Mouse (Mus musculus) brain, embryonic 14.5 days (tissue): ENCODE results near the gene Olfr1393. TPM values are rescaled to one million over a fixed set of nuclear protein-coding genes. Genes with fewer than 3 reads are reported as not detected.
A peak's percentile ranks its signal among the peaks of the same experiment; 100 is the strongest.

ENCODE experiments used
- DNase-seq: peaks from one replicate; pipeline ENCODE4 v3.0.0-alpha.2; 2011; ENCODE audit warnings: low read depth
- CTCF ChIP-seq: fragments of 200-500 bp; IDR thresholded peaks from 2 replicates; pipeline ENCODE4 v1.5.1; 2012; ENCODE audit warnings: inconsistent platforms, mild to moderate bottlenecking, moderate library complexity, borderline replicate concordance; ENCODE audit not compliant: insufficient read depth, insufficient read length; ENCODE audit errors: extremely low read depth
- POLR2A ChIP-seq: fragments of 200-500 bp; IDR thresholded peaks from 2 replicates; pipeline ENCODE4 v1.6.1; 2012; ENCODE audit warnings: mild to moderate bottlenecking, inconsistent platforms, borderline replicate concordance; ENCODE audit not compliant: poor library complexity, insufficient read depth, insufficient read length, severe bottlenecking; ENCODE audit errors: extremely low read depth
- polyA plus RNA-seq: library from polyadenylated mRNA; depleted of rRNA; stranded (reverse); fragments of >200 nt; gene quantifications from 2 replicates; pipeline ENCODE4 v1.2.3, GENCODE M21; 2012

The Olfr1393 gene
- polyA plus RNA-seq, 1 experiment: 0.19 TPM

DNA sequence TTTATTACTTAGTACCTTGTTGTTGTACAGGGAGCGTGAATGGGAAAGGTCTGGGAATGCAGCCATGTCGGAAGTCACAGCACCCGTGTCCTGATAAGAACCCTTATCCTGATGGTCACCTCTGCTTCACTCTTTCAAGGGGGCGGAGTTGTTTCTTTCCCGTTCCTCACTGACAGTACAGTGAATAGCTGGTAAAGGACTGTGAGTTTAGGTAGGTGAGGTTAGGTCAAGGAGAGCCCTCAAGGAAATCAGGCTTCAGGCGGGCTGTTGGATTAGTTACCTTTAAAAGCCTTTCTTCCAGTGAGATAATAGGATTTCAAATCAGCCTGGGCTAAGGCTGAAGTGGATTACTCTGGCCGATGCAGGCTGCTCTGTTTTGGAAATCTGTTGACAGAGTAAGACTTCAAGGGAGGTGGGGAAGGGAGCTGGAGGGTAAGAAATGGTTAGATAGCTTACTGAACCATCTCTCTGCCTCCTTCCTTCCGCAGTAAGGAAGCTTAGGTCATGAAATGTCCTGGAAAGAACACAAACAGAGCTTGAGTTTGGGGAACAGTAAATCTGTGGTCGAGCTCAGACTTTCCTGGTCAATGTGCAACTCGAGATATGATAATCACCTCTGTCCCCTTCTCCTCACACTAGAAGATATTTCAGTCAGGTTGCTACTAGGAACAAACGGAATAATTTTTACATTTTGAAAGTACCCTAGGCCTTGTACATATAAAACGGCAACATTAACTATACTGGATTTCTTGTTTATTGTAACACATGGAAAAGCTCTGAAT is 32.3 kb upstream of the Olfr1393 start:
- TF ChIP-seq CTCF (no peak), POLR2A (no peak)
- no peak for DNase-seq

DNA sequence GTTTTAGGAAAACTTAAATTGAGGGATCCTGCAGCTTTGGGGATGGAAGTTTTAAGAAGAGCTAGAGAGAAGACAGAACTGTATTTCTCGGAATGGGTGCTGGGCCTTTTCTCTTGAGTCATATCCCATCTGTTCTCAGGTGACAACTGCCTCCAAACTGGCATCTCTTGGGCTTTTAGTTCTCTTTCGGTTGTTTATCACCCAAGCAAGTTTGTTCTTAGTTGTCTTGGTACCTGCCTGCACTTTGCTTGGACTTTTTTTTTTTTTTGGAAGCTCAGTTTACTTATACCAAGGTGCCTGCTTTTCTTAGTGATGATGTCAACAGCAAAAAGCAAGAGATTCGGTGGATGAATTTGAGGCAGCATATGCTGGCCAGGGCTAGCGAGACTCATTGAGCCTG is 31.6 kb upstream of the Olfr1393 start:
- TF ChIP-seq CTCF (no peak), POLR2A (no peak)
- DNase-seq: no peak

DNA sequence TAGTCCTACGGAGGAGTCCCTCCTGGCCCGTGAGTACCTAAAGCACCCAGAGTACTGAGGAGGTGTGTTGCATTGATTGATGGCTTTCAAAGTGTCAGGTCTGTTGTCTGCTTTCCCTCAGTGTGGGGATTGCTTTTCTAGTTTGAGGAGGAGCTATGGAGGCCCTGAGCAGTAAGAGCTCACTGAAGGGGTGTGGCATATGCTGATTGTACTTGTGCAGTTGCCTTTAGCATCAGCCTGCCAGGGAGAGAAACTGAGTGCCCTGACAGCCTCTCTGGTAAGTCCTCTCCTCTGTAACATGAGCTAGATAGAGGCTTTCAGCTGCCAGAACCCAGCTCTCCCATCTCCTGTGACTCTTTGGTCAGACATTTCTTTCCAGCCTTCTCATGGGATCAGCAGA is 30.8 kb upstream of the Olfr1393 start:
- no peak for DNase-seq
- TF ChIP-seq CTCF: no peak
- TF ChIP-seq POLR2A: no peak

DNA sequence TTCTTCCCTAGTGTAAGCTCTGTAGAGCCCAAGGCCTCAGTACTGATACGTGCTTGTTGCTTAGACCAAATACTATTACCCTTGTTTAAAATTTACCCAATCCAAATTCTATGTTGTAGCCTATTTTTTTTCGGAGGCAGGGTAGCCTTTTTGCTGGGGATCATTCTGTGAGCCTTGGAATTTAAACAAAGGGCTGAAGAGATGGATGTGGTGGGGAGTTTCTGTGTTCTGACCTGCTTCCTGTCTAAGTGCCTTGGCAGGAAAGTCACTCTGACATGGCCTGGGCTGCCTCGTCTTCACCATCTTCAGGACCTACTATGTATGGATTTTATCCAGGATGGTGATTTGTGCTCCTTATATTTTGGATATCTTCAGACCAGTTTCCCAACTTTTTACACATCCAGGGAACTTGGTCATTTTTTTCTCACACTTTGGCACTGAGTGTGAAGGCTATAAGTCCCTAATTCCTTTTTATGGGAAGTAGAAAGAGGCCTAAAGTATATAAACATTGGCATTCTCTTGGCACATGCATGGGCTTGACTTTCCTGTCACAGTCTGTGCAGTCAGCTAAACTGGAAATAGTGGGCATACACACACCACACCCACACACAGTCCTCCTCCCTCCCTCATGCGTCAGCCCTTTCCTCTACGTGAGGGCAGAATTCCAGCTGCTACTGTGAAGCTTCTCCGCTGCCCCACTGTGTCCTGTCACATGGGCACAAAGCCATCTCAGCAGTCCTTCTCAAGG is 29.7 kb upstream of the Olfr1393 start:
- TF ChIP-seq CTCF (no peak), POLR2A (no peak)
- DNase-seq: no peak

DNA sequence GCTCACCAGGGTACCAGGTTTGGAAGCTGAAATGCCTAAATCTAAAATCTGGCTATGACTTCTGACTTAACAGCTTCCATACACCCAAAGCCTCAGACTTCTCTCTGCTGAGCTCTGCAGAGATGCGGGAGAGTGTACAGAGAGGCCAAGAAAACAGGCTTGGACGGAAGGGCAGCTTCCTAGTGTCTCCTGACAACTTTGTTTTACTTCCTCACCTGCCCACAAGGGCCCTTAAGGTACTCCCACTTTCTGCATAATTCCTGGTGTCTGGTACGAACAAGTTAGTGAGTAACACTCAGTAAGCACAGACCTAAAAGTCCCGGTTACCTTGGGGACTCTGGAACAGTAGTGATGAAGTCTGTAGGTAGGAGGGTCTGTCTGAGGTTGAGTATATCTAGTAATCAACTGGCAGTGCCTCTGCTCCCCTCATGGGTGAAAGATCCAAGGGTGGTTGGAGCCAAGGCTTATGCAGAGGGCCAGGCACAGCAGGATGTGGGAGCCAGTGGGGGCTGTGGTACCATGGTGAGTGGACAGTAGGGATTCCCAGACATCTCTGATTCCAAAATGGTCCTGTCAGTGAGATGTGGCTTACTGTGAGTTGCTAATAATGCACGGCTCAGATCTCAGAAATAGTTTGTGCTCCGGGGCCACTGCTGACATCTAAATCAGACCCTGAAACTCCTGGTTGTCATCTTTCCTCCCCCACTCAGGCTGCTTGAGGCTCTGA is 29.0 kb upstream of the Olfr1393 start:
- TF ChIP-seq POLR2A (no peak), CTCF (no peak)
- no peak for DNase-seq

DNA sequence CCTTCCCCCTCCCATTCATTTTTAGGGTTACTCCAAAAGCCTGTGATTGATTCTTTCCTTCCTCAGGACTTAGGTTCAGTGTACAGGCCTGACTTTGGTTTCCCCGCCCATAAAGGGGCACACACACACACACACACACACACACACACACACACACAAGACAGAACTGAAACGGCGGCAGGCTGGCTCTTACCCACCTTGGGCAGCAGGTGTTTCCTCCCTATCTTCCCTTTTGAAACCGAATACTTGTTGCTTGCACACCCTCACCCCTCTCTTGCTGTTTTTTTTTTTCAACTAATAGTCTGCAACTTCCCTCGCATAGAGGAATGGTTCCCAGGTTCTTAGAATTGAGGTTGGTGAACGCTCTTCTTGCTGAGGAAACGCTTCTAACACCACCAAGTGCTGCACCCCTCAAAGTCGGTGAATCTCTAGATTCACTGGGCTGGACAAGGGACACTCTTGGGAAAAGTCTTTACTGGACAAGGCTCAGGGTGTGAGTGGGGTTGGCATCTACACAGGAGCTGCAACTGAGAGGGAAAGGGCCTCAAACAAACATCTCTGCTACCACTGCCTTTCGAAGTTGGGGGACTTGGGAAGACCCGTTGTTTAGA is 28.2 kb upstream of the Olfr1393 start:
- no peak for TF ChIP-seq POLR2A
- no peak for TF ChIP-seq CTCF
- peak; percentile 17 for DNase-seq

DNA sequence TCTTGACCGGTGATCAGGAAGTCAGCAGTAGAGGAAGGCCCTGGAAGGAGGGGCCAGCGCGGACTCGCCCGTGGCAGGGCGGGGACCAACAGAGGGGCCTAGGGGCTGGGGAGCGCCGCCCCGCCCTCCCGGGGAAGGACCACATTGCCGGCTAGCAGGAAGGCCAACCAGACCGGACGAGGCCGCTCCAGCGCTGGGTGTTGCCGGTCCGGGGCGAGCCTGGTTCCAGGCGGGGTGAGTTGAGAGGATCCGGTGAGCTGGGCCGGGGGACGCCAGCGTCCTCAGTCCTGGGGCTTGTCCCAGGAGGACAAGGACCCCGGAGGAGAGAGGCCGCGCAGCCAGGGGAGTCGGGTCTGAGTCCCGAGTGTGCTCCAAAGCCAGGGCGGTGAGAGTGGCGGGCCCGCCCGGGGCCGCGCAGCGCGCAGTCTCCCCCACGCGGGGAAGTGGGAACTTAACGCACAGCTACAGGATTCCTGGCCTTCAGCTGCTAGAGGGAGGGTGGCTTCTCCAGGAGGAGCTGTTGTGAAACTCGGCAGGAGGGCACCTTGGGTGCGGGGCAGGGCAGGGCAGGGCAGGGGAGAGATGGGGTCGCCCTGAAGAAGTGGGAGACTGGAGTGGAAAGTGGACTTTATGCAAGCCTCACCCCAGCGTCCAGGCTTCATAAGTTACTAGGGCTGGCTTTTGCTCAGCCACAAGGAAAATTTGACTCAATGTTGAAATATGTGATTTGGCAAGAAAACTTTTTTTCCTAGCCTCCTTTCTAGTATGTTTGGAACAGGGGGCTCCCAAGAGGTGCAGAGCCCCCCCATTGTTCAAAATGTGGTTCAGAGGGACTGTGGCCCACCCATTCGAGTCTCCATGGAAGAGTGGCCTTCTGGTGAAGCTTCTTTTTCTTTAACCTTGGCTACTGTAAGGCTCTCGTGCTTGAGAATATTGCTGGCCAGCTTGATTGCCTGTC is 27.4 kb upstream of the Olfr1393 start:
- TF ChIP-seq POLR2A: 0 out of 2 replicates have a peak, but pooled peaks have one; percentile 11
- TF ChIP-seq CTCF: no peak
- DNase-seq: peak; percentile 79

DNA sequence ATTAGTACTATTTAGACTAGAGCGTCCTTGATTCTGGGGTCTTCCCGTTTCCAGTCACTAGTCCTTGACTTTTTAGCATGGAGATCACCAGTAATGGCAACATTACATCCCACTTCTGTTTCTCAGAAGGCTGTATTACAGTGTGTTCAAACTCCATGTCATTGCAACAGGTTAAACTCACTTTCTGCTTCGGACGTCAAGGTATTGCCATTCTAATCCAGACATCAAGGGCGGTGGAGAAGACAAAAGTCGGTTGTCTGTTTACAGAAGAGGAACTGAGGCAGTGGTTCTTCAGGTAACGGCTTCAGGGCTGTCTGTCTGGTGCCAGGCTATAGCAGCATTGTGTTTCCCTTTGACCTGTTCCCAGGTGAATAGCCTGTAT is 26.7 kb upstream of the Olfr1393 start:
- DNase-seq: no peak
- TF ChIP-seq POLR2A (no peak), CTCF (no peak)

DNA sequence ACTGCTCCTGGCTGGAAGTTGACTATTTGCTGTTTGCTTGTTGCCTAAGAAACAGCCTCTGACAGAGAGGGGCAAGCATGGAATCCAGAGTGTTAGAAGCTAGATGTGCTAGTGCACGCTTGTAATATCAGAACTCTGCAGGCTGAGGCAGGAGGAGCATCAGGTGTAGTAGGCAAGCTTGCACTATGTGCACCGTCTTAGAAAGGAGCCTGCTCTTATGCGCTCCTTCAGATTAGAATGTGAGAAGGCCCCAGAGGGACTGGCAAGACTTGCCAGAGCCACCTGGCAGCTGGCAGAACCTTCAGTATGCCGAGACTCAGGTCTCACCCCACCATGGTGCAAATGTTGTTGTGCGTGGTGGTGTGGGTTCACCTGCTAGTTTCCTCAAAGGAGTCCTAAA is 26.1 kb upstream of the Olfr1393 start:
- DNase-seq: no peak
- no peak for TF ChIP-seq POLR2A
- no peak for TF ChIP-seq CTCF

DNA sequence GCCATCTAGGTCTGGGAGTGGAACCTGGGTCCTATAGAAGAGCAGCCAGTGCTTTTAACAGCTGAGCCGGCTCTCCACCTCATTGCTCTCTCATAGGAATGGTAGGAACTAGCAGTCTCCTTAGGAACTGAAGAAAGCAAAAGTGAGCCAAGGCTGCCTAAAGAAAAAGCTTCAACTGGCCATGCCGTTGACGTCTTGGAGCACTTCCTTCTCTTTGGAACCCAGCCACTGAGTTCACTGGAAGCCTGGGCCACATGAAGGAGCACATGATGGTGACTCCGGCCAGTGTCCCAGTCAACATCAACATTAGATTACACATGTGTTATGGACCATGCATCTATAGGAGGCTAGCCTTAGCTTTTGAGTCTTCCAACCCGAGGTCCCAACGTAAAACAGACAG is 25.1 kb upstream of the Olfr1393 start:
- TF ChIP-seq CTCF: no peak
- TF ChIP-seq POLR2A: no peak
- DNase-seq: no peak
